Comparison of ENCODE assay signal across 1 mouse cellular context in the genomic region with DNA sequence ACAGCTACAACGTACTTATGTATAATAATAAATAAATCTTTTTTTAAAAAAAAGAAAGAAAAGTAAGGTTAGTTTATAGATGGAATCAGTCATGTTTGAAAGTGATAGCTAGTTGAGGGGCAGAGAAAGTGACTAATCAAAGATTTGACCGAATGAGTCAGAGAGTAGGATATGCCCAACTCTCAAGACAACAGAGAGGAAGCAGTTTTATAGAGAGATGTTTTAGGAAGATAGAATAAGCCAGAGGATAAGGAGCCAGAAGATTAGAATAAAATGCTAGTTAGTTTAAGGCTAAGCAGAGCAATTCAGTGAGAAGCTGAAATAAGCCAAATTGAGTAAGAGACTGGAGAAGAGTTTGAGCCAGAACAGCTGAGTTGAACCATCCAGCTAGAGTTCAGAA.
TF ChIP-seq lines count a peak whose summit lies in the region.

No protein-coding gene starts in this region.

TF ChIP-seq in MEL, 35 proteins besides CTCF, POLR2A, EP300 and RAD21 (continued from another document):
- TF ChIP-seq GATA1 (IDR thresholded peaks at IDR 0.05; ENCODE audit: low read depth, low read length), result peak; percentile 53
